Mouse (Mus musculus): ENCODE data around the gene Ptgds.

DNA sequence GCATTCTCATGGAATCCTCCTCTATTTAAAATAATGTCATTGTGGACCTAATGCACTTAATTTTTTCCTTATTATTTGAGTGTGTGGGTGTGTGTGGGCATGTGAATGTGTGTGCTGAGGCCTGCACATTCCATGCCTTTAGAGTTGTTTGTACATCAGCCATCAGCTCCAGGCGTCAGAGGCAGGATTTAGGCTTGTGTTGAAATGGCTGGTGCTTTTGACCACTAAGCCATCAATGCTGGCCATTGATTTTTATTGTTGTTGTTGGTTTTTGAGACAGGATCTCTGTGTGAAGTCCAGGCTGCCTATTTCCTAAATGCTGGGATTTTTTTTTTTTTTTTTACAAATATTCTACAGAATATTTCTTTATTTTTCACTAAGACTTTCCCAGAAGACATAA lies 16.9 kb downstream of the Ptgds start:
- TF ChIP-seq CTCF (IDR thresholded peaks at IDR 0.05; ENCODE audit: insufficient read depth, low read depth, low read length) (no peak), POLR2A (IDR thresholded peaks at IDR 0.05; ENCODE audit: insufficient read depth, low read depth, low read length) (no peak)
